12 mouse cellular contexts compared by ENCODE assay signal in genomic region chr12:119451232-119451631, GRCm38 (mm10).
"Had no signal": no experiment of that assay in that cellular context is flagged by ENCODE, and none has a peak within 500 bp of the region (broad histone marks: within the 10 kb centered on the region; RNA-seq: fewer than 3 reads in every experiment).

No protein-coding gene starts in this region.

- H3K27ac ChIP-seq: layer of hippocampus, adult 2 months; limb, embryonic 10.5 days; liver, embryonic 15.5 days; neural tube, embryonic 12.5 days had no signal

- DNase-seq: kidney, adult 8-10 months; kidney, postnatal 36 days; midbrain, embryonic 14.5 days; right cerebral cortex, postnatal 4 days; spleen, adult 18-20 months; thymus, adult 18-20 months; thymus, postnatal 14 days had no signal

- H3K36me3 ChIP-seq: limb, embryonic 10.5 days; liver, embryonic 15.5 days; neural tube, embryonic 12.5 days had no signal

- H3K4me2 ChIP-seq: liver, embryonic 11.5 days; liver, embryonic 15.5 days; neural tube, embryonic 12.5 days had no signal

- H3K4me3 ChIP-seq: layer of hippocampus, adult 2 months; limb, embryonic 10.5 days; liver, embryonic 15.5 days; neural tube, embryonic 12.5 days had no signal

- H3K4me1 ChIP-seq: limb, embryonic 10.5 days; liver, embryonic 15.5 days; neural tube, embryonic 12.5 days had no signal

- H3K27me3 ChIP-seq: liver, embryonic 15.5 days; neural tube, embryonic 12.5 days had no signal

- H3K9me3 ChIP-seq: limb, embryonic 10.5 days; liver, embryonic 15.5 days; neural tube, embryonic 12.5 days had no signal

- H3K9ac ChIP-seq: liver, embryonic 15.5 days; neural tube, embryonic 12.5 days had no signal
